Mouse (Mus musculus) olfactory bulb, adult 2 months (tissue): ENCODE results near the gene Map3k11. TPM values are rescaled to one million over a fixed set of nuclear protein-coding genes. Genes with fewer than 3 reads are reported as not detected.

Experiments used
- H3K27ac ChIP-seq: fragments of 200-500 bp; 2 replicates; pipeline ENCODE4 v1.5.1; 2012; ENCODE audit warnings: low read depth, low read length; ENCODE audit not compliant: insufficient read depth
- H3K4me1 ChIP-seq: fragments of 200-500 bp; 2 replicates; pipeline ENCODE4 v1.6.1; 2012; ENCODE audit warnings: low read length; ENCODE audit not compliant: control insufficient read depth, insufficient read depth
- H3K4me3 ChIP-seq: fragments of 200-500 bp; 2 replicates; pipeline ENCODE4 v1.5.1; 2012; ENCODE audit warnings: mild to moderate bottlenecking, low read depth, low read length, moderate library complexity; ENCODE audit not compliant: insufficient read depth
- CTCF ChIP-seq: fragments of 200-500 bp; IDR thresholded peaks from 2 replicates; pipeline ENCODE4 v1.5.1; 2012; ENCODE audit warnings: low read depth, mild to moderate bottlenecking, low read length, moderate library complexity; ENCODE audit not compliant: insufficient read depth
- POLR2A ChIP-seq: fragments of 200-500 bp; IDR thresholded peaks from 2 replicates; pipeline ENCODE4 v1.6.1; 2012; ENCODE audit warnings: mild to moderate bottlenecking, low read depth, low read length, moderate library complexity; ENCODE audit not compliant: insufficient read depth
- WGBS: fragments of 180-500 bp; shearing (Covaris S2); methylation state at CpG from one replicate; pipeline ENCODE4 v1.1.7; 2018; 5-methylcytosine and 5-hydroxymethylcytosine counted together
- polyA plus RNA-seq: library from polyadenylated mRNA; stranded (reverse); fragments of >200 nt; gene quantifications from 2 replicates; pipeline ENCODE4 v1.2.4, GENCODE M21; 2012; ENCODE audit warnings: low replicate concordance; ENCODE audit not compliant: missing spikeins, insufficient read depth, insufficient read length

Map3k11 gene
- polyA plus RNA-seq, 1 experiment = not detected

DNA sequence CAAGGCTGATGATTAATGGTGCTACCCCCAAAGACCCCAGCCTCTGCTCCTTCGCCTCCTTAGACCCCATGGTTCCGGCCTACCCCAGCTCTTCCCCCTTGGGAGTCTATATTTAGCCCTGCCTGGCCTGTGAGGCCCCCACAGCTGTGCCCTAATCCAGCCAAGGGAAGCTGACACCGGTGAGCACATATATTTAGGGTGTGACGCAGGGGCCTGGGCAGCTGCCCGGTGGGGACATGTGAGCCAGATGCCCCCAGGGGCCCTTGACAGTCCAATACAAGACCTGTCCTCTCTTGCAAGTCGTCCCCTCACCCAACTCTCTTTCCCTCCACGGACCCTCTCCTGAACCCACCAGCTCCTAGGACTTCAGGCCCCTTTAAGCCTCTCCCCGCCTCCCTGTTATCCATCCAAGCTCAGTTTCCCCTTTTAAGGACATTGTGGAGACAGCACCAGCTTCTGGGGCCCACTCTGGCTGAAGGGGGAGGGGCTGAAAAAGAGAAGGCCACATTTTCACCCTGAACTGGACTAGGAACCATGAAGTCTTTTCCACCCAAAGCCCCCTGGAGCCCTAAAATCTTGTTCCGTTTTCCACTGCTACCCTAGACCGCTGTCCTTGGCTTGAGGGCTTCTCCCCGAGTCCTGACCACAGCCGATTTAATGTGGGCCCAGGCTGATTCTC, 36.6 kb downstream of the Map3k11 start:
- H3K27ac ChIP-seq = no peak overlapping the region
- TF ChIP-seq POLR2A (no peak), CTCF (no peak)
- WGBS = 76% methylated on average over 12 of the region's 12 CpGs
- H3K4me3 ChIP-seq = no peak overlapping the region
- H3K4me1 ChIP-seq = peaks cover 21% of the 10 kb centered on the region

DNA sequence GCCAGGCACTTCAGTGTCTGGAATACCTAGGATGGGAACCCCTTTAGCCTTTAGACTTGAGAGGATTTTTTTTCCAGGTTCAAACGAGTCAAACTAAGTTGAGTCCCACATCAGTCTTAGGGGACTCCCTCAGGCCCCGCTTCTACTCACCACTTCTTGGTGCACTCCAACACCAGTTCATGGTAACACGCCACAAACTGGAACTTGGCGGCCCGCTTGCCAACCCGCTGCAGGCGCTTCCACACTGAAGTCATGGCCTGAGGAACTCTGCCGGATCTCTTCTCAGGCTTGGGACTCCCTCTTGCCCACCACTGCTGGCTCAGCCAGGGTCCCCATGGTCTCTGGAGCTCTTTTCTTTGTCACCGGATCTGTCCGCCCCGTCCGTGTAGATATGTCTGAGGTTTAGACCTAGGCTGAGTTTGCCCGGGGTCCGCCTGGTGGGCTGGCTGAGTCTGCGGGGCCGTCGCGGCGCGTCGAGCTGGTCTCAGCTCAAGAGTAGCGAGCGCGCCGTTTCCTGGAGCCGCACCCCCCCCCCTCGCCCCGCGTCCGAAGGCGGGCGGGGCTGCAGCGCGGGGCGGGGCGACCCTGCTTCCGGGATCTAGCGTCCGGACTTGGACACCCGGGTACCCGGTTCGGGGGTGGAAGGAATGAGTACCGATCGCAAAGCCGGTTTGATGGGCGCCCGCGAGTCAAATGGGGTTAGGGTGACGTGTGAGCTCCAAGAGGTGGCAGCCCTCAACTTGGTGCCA, 37.4 kb downstream of the Map3k11 start, which contains the start of gene Ehbp1l1:
Gene Ehbp1l1 (minus strand): TSS at position 551 of the 749 bp plus-strand sequence.
- H3K4me3 ChIP-seq = peak within 1 kb of the TSS; percentile 38
- no peak for TF ChIP-seq CTCF
- no peak for TF ChIP-seq POLR2A
- WGBS = 14% methylated on average over 49 of the region's 49 CpGs
- H3K27ac ChIP-seq = no peak within 1 kb of the TSS
- H3K4me1 ChIP-seq = peaks cover 28% of the 10 kb centered on the region

DNA sequence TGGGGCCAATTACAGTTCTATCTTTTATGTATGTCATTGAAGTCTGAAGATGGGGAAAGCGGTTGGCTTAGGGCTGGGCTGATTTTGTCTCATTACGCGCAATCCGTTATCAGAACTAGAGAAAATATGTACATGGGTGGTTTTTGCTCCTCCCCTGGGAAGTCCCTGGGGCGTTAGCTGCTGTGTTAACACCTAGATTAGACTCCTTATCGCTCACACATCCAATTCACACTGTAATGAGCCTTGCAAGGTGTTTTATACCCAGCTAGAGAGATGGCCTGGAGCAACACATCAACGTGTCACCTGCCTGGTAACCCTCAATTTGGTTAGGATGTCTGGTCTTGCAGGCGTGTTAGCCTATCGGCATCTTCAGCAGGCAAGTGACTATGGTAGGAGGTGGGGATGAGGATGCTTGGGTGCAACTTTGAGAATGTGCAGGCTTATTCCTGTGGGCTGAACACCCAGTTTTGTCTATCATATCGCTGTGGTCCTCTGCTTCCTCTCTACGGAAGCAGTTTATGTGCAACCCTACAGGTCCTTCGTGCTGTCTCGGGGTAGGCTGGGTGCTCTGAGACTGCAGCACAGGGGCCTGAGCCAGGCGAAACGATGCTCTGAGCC, 38.5 kb downstream of the Map3k11 start:
- TF ChIP-seq CTCF = no peak
- TF ChIP-seq POLR2A = no peak
- Histone ChIP-seq H3K4me1 (peaks cover 31% of the 10 kb centered on the region), H3K27ac (no peak overlapping the region), H3K4me3 (peak overlapping the region; percentile 26)
- WGBS = 57% methylated on average over 15 of the region's 15 CpGs

DNA sequence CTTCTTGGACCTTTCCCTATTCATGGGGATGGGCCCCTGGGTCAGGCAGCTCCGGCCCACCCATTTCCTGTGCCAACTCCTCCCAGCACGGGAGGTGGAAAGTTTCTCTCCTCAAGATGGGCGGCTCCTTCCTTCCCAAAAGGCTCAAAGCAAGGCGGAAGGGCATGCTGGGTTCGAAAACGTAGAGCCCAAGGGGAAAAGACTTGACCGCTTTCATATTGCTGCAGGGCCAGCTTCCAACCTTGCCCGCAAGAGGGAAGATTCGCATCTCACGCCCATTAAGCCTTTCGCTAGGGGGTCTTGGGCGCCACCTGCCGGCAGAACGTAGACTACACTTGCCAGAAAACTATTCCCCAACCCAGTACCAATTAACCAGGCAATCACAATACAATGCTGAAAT, 39.2 kb downstream of the Map3k11 start:
- Histone ChIP-seq H3K4me3 (peak overlapping the region; percentile 70), H3K27ac (no peak overlapping the region), H3K4me1 (peaks cover 31% of the 10 kb centered on the region)
- TF ChIP-seq CTCF (peak; percentile 97), POLR2A (no peak)
- WGBS = under 1% methylated on average over 14 of the region's 14 CpGs

DNA sequence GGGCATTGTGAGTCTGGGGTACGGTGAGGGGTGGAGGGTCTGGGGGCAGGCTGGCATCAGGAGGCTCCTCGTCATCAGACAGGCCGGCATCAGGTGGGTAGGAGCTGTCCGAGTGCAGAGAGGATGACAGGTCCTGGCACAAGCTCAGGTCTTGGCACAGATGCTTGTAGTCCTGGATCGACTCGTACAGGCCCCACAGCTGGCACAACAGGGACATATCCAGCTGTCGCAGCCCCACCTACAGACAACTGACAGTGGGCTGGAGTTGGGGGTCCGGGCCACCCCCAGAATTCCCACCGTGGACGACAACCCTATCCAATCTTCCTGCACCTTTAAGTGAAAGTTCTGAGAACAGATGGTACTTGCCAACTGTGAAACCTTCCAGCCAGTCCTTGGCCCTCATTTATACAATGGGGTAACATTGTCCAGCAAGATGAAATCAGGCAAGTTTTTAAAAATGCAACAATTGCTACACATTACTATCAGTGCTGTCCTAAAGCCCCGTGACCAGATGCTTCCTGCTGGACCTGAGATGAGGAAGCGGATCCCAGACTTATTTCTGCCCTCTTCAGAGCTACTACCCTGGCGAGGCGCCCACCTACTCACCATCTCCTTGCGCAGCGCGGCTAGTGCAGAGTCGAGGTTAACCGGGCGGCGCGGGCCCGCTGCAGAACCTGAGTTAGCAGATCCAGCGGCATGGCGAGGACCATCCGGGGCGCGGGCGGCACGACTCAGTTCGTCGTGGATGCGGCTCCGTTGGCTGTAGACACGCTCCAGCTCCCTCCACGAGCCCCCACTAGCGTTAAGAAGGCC, 40.3 kb downstream of the Map3k11 start:
- Histone ChIP-seq H3K4me1 (peaks cover 31% of the 10 kb centered on the region), H3K27ac (peak overlapping the region; percentile 57), H3K4me3 (peak overlapping the region; percentile 70)
- WGBS = 2% methylated on average over 37 of the region's 37 CpGs
- no peak for TF ChIP-seq POLR2A
- TF ChIP-seq CTCF = no peak

DNA sequence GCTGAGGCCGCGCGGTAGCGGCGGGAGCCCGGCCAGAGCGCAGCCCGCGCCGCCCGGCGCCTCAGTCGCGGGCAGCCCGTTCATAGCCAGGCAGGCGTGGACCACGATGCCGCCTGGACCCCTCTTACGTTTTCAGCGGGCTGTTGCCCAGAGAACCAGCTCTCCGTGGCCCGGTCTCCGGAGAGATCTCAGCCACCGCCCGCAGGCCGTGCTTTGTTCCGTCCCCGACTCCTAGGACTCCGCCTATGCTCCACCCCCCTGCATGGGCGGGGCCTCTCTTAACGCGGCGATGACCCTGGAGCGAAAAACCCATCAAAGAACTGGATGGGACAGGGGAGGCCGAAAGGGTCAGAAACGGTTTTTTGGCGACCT, 40.9 kb downstream of the Map3k11 start, which contains the start of gene Fam89b:
Gene Fam89b (minus strand): TSS at position 210 of the 372 bp plus-strand sequence.
- WGBS = under 1% methylated on average over 37 of the region's 37 CpGs
- H3K4me1 ChIP-seq = peaks cover 31% of the 10 kb centered on the region
- peak within 1 kb of the TSS; percentile 57 for H3K27ac ChIP-seq
- TF ChIP-seq POLR2A = peak; percentile 89
- TF ChIP-seq CTCF = no peak
- peak within 1 kb of the TSS; percentile 70 for H3K4me3 ChIP-seq

DNA sequence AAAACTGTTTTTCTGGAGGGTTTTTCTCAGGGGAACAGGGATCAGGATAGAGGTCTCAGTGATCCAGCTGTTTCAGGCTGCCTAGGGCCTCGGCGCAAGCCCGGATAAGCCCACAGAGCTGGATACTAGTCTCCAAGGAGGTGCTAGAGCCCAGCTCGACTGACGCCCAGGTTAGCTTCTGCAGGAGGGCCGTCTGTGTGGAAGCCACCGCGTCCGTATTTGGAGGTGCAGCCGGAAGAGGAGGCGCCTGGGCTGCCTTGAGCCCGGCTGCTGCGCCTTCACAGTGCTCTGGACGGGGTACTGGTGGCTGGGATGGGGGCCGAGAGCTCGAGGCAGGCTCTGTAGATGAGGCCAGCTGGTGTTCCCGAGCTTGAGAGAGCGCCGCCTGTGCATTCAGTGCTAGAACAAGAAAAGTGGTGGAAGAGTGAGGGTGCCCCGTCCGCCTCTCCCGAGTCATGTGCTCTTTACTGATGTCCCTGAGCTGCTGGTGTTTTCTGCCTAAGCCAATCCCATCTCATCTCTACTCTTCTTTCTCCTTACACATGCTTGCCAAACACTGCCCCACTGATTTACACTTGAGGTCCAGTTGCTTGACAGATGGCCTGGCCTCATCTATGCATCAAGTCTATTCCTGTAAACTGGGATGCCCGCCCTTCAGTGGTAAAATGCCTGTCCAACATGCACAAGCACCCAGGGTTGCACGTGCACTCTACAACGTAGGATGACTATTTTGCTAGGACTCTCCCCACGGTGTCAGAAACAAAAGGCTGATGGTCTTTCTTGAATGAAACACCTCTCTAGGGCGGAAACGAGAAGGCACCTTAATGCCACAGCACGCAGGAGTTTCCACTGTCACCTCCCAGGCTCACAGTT, 42.0 kb downstream of the Map3k11 start:
- H3K4me3 ChIP-seq = peak overlapping the region; percentile 56
- TF ChIP-seq CTCF (no peak), POLR2A (no peak)
- H3K4me1 ChIP-seq = peaks cover 31% of the 10 kb centered on the region
- 71% methylated on average over 29 of the region's 29 CpGs for WGBS
- H3K27ac ChIP-seq = no peak overlapping the region

DNA sequence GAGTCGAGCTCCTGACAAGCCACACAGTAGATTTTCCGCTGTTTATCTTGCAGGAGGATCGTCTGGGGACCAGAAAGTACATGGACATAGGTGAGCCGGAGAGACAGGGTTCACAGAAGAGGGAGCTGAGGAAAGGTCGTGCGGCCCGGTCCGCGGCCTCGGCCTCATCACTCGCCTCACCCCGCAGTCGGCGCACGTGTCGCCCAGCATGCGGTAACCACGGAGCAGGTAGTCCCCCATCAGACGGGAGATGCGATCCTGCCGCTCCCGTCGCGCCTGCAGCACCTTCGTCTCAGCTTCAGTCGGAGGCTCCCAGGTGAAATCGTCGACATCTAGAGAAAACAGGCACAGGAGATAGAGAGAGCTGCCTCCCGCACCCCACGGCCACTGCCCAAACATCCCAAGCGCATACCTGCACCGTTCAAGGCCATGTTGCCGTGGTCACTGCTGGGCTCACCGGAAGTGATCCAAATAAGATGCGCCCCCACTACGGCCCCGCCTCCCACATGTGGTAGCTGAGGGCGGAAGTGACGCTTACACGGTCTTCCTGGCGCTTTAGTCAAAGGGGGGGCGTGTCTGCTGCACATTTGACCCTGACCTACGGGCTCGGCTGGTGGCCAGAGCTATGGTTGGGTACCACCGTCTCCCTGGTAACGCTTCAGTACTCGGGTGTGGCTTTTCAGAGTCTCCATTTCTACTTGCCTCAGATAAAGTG, 42.9 kb downstream of the Map3k11 start:
- peaks cover 24% of the 10 kb centered on the region for H3K4me1 ChIP-seq
- WGBS = under 1% methylated on average over 47 of the region's 47 CpGs
- peak; percentile 71 for TF ChIP-seq POLR2A
- TF ChIP-seq CTCF = no peak
- H3K27ac ChIP-seq = 0 out of 2 replicates have a peak overlapping the region, but pooled peaks have one; percentile 0
- peak overlapping the region; percentile 56 for H3K4me3 ChIP-seq
